Mouse (Mus musculus) testis, postnatal 10 days (tissue): ENCODE results near the gene Kcnip1.

Experiments used
- DNase-seq: peaks from one replicate; pipeline ENCODE4 v3.0.0; 2021; ENCODE audit warnings: low spot score

Gene Kcnip1

DNA sequence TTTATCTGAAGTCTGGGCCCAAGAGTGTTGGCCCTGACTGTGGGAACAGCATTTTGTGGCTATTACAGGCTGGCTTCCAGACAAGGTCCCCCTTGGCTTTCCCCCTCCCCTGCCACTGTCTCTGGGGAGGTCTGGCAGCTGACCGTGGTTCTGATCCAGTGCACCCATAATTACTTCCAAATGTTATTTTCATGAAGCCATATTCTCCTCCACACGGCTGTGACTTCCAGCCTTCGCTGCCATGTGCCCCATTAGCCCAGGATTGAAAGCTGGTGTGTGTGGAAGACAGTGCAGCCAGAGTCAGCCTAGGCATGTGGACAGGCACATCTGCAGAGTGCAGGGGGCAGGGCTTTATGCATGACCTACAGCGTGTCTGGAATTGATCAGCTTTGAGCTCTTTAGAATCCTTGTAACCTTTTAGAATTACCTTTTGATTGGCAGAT is 240.5 kb downstream of the Kcnip1 start:
- no peak for DNase-seq

GRCm38 (mm10) chr11:33751503-33751902 is 241.4 kb downstream of the Kcnip1 start:
- DNase-seq = no peak

- peak; percentile 57 for DNase-seq
These were observed 243.0 kb downstream of the Kcnip1 start for GRCm38 (mm10) chr11:33749979-33750378.

- DNase-seq = no peak
These were observed 243.5 kb downstream of the Kcnip1 start for GRCm38 (mm10) chr11:33749408-33749807.

GRCm38 (mm10) chr11:33748754-33749153 is 244.2 kb downstream of the Kcnip1 start:
- DNase-seq = no peak

GRCm38 (mm10) chr11:33747402-33747955 is 245.5 kb downstream of the Kcnip1 start:
- no peak for DNase-seq

- no peak for DNase-seq
These were observed 246.6 kb downstream of the Kcnip1 start for GRCm38 (mm10) chr11:33746402-33746801.

DNA sequence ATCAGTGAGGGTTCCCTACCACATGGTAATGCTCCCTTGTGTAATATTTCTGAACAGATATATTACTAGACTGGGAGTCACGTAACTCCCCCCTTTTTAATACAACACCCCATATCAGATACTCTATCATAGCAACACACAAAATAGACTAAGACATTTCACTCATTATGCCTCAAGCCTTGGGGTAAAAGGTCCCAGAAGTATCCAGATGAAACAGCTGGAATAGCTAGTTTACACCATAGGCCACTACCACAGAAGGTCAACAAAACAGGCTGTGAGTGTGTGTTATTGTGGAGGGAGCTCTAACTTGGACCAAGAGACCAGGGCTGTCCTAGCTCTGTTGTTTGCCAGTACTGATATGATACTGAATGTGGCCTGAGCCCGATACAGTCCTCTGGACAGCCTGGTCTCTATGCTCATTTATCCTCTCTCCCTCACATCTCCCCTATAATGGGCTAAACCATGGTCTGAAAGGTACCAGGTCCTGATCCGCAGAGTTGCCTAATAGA is 247.1 kb downstream of the Kcnip1 start:
- no peak for DNase-seq

GRCm38 (mm10) chr11:33744429-33744828 is 248.5 kb downstream of the Kcnip1 start:
- DNase-seq = no peak

DNA sequence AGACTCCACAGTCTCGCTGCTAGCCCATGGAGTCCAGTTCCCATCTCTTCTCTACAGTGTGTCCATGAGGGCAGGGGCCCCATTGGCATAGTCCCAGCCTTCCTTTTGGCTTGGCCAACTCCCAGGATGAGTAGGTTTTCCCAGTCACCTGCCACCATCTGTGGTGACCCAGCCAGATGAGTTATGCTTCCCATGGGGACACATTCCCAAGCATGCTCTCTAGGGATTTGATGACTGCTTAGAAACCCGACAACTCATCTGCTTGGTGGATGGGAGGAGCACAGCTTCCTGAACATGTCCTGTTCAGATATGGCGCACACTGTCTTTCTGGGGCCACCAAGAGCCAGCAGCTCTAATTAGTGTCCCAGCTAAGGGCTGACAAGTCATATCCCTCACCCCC is 252.8 kb downstream of the Kcnip1 start:
- no peak for DNase-seq

GRCm38 (mm10) chr11:33736426-33736825 is 256.5 kb downstream of the Kcnip1 start:
- no peak for DNase-seq

GRCm38 (mm10) chr11:33733269-33733668 is 259.7 kb downstream of the Kcnip1 start:
- DNase-seq = peak; percentile 85

GRCm38 (mm10) chr11:33732358-33732757 is 260.6 kb downstream of the Kcnip1 start:
- no peak for DNase-seq

DNA sequence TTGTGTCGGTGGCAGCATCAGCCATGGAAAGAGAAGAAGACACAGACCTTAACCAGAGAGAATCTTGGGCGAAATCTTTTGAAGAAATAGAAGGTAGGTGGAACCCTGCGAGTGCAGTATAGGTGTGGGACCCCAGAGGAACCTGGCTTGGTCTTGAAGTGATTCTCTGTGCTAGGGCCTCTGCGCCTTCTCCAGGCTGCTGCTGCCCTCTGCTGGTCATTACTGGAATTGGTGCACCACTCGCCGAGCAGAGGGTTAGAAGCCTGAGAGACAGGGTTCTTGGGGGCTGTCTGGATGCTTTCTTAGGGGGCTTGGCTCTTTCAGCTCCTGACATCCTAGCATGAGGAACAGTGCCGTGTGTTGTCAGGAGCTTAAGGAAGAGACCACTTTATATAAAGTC is 271.7 kb downstream of the Kcnip1 start:
- peak; percentile 88 for DNase-seq

GRCm38 (mm10) chr11:33706777-33707176 is 286.2 kb downstream of the Kcnip1 start:
- no peak for DNase-seq

GRCm38 (mm10) chr11:33701958-33702459 is 290.9 kb downstream of the Kcnip1 start:
- no peak for DNase-seq

GRCm38 (mm10) chr11:33701236-33701957 is 291.6 kb downstream of the Kcnip1 start:
- DNase-seq = no peak

DNA sequence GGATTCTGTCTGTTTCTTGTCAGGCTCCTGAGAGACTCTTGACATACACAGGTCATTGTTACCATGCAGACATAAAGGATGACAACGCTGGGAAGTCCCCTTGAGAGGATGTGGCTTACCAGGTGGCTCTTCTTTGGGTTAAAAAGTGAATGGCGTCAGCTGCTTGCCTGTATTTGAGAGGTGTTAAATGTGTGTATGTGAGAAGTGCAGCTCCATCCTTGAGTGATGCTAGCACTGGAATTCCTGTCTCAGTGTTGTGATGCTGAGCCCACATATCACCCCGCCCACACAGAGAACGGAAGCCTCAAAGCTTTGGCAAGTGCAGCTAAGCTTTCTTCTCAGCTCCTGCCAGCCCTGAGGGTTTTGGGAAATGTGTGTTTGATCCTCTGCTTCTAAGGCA is 292.2 kb downstream of the Kcnip1 start:
- DNase-seq = no peak

- no peak for DNase-seq
These were observed 302.8 kb downstream of the Kcnip1 start for GRCm38 (mm10) chr11:33690181-33690580.

DNA sequence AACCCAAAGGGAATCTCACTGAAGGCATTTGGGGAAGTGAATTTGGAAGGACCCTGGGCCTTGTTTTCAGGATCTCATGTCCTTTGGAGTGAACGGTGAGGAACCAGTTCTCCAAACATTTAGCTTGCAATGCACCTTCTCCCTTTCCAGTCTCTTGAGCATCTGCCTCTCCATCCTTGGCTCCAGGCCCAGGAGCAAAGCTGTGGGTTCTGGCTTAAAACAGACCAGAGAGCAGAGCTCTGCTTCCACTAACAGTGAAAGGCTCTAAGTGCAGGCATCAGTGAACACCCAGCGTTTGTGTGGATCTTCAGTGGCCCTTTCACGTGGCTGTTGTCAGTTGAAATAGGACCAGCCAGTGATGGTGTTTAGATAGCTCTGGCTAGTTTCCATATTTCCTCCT is 307.0 kb downstream of the Kcnip1 start:
- DNase-seq = no peak

- peak; percentile 83 for DNase-seq
These were observed 312.8 kb downstream of the Kcnip1 start for GRCm38 (mm10) chr11:33680151-33680550.

DNA sequence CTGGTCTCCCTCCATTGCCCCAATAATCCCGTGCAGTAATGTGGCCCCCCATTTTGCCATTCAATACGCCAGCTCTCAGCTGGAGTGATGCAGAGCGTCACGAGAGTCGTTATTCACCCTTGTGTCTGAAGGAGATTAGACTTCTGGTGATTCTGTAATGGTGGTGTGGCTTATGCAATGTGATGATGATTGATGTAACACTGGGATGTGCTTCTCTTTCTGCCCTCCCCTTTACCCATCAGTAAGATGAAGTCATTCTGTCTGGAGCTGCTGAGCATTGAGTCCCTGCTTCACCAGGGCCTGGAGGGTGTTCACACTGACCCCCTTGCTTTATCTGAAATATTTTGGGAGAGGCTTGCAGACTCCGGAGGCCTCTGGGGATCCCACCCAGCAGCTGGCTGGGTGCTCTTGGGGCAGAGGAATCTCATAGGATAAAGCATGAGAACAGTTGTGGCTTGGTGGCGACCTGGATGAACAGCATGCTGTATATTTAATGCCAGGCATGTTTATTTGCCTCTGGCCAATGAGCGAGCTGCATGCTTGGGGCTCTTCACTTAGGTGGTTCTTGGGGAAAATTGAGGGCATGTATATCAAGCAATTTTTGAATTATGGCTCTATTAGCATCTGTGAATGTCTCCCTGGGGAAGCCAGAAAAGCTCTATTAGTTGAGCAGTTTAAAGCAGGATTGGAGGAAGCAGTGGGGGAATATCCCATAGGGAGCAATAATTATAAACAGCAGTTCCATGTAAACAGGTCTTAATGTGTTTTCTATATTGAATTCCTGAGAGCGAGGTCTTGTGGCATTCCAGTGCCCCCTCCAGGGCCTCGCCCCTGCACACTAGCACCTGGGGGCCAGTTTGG is 322.6 kb downstream of the Kcnip1 start:
- no peak for DNase-seq
